Comparison of ENCODE assay signal across 9 mouse cellular contexts in genomic region chr6:31079586-31080259, GRCm38 (mm10).
DNase-seq lines count a peak whose midpoint lies in the region; ATAC-seq and TF ChIP-seq lines count a peak whose summit lies in the region.
"Had no signal": no experiment of that assay in that cellular context is flagged by ENCODE, and none has a peak within 500 bp of the region (broad histone marks: within the 10 kb centered on the region; RNA-seq: fewer than 3 reads in every experiment).

No protein-coding gene starts in this region.

- TF ChIP-seq EP300 in CH12.LX (IDR thresholded peaks at IDR 0.05; ENCODE audit: low read length), result no peak

- no peaks in the 10 kb centered on the region for H3K36me3 ChIP-seq in hindbrain, postnatal 0 days (ENCODE audit: insufficient read depth, low read length)
- no peaks in the 10 kb centered on the region for H3K36me3 ChIP-seq in hindbrain, embryonic 13.5 days
- peaks cover 66 to 96% of the 10 kb centered on the region in 2 experiments for H3K36me3 ChIP-seq in CH12.LX (replicated peaks in 1 of 2; ENCODE audit: control insufficient read depth in 1 of 2, insufficient read depth in 1 of 2, low read length in 1 of 2)
- H3K36me3 ChIP-seq: liver, embryonic 15.5 days had no signal

- peak; percentile 43 for DNase-seq in hindbrain, postnatal 0 days (ENCODE audit: low spot score)
- DNase-seq in CH12.LX (ENCODE audit: extremely low read depth), result peak; percentile 58
- DNase-seq in cerebellum, adult 9-10 months, result peak; percentile 82
- DNase-seq in lung, postnatal 36 days, result peak; percentile 87
- DNase-seq in adrenal gland, postnatal 14 days, result no peak
- no peak for DNase-seq in embryo, embryonic 11 days
- no peak for DNase-seq in gastrocnemius, postnatal 25 days

- 56% methylated on average over 14 of the region's 14 CpGs for WGBS in hindbrain, postnatal 0 days
- 82% methylated on average over 14 of the region's 14 CpGs for WGBS in hindbrain, embryonic 13.5 days

- no peak for TF ChIP-seq CTCF in hindbrain, postnatal 0 days (IDR thresholded peaks at IDR 0.05; ENCODE audit: low read depth)
- TF ChIP-seq CTCF in CH12.LX (conservative IDR thresholded peaks at IDR 0.05 in 1 of 2, IDR thresholded peaks at IDR 0.05 in 1 of 2; ENCODE audit: low read depth in 2 of 2, low read length in 2 of 2), result no peak

- no peak overlapping the region for H3K4me2 ChIP-seq in hindbrain, postnatal 0 days (ENCODE audit: low read depth, low read length)
- H3K4me2 ChIP-seq in hindbrain, embryonic 13.5 days, result no peak overlapping the region
- no peak overlapping the region for H3K4me2 ChIP-seq in CH12.LX (ENCODE audit: insufficient read depth, low read depth, poor library complexity, severe bottlenecking)
- H3K4me2 ChIP-seq: liver, embryonic 15.5 days had no signal

- no peak overlapping the region for H3K27ac ChIP-seq in hindbrain, postnatal 0 days
- H3K27ac ChIP-seq in hindbrain, embryonic 13.5 days, result no peak overlapping the region
- no peak overlapping the region for H3K27ac ChIP-seq in CH12.LX (ENCODE audit: insufficient read depth, low read depth)
- H3K27ac ChIP-seq: liver, embryonic 15.5 days had no signal

- TF ChIP-seq RAD21 in CH12.LX (IDR thresholded peaks at IDR 0.05; ENCODE audit: low read depth, low read length), result no peak

- TF ChIP-seq POLR2A in CH12.LX (IDR thresholded peaks at IDR 0.05; ENCODE audit: low read depth, low read length), result no peak

- H3K9me3 ChIP-seq in hindbrain, postnatal 0 days (ENCODE audit: low read length), result no peaks in the 10 kb centered on the region
- H3K9me3 ChIP-seq in hindbrain, embryonic 13.5 days, result no peaks in the 10 kb centered on the region
- no peaks in the 10 kb centered on the region for H3K9me3 ChIP-seq in CH12.LX (replicated peaks; ENCODE audit: low read length)
- H3K9me3 ChIP-seq: liver, embryonic 15.5 days had no signal

- no peak overlapping the region for H3K9ac ChIP-seq in hindbrain, postnatal 0 days (replicated peaks; ENCODE audit: low read length)
- no peak overlapping the region for H3K9ac ChIP-seq in hindbrain, embryonic 13.5 days
- no peak overlapping the region for H3K9ac ChIP-seq in CH12.LX (ENCODE audit: insufficient read depth, low read depth)
- H3K9ac ChIP-seq: liver, embryonic 15.5 days had no signal

- dilution Hi-C loops in CH12.LX (cut with MboI; ENCODE audit: extremely low pct_ligation_motif_present, extremely low pct_unique_long_range_greater_than_20kb, low sequenced_read_pairs), result no loop called here

- in situ Hi-C loops in CH12.LX (cut with MboI; ENCODE audit: low pct_ligation_motif_present, low pct_unique_long_range_greater_than_20kb, low sequenced_read_pairs), result no loop called here

- no peaks in the 10 kb centered on the region for H3K4me1 ChIP-seq in hindbrain, postnatal 0 days (ENCODE audit: insufficient read depth, low read length)
- peaks cover 9% of the 10 kb centered on the region for H3K4me1 ChIP-seq in hindbrain, embryonic 13.5 days (replicated peaks)
- H3K4me1 ChIP-seq in CH12.LX (ENCODE audit: control insufficient read depth in 1 of 2, insufficient read depth in 2 of 2), result peaks cover 29 to 98% of the 10 kb centered on the region in 2 experiments

- no peaks in the 10 kb centered on the region; the same call in 1 of the 2 replicates for H3K27me3 ChIP-seq in hindbrain, postnatal 0 days (ENCODE audit: insufficient read depth, low read length)
- H3K27me3 ChIP-seq in hindbrain, embryonic 13.5 days, result 0 out of 2 replicates have a peak, but pooled peaks cover 4% of the 10 kb centered on the region
- no peaks in the 10 kb centered on the region for H3K27me3 ChIP-seq in CH12.LX (replicated peaks)
- H3K27me3 ChIP-seq: liver, embryonic 15.5 days had no signal

- H3K4me3 ChIP-seq in hindbrain, postnatal 0 days (ENCODE audit: low read length), result no peak overlapping the region
- H3K4me3 ChIP-seq in hindbrain, embryonic 13.5 days, result no peak overlapping the region
- no peak overlapping the region for H3K4me3 ChIP-seq in CH12.LX (replicated peaks in 1 of 3; ENCODE audit: low read depth in 2 of 3, low read length in 2 of 3, poor library complexity in 1 of 3)
- H3K4me3 ChIP-seq: liver, embryonic 15.5 days had no signal

- ATAC-seq in hindbrain, postnatal 0 days, result no peak
- ATAC-seq in hindbrain, embryonic 13.5 days (ENCODE audit: low FRiP score), result no peak

- peaks cover 6% of the 10 kb centered on the region for H3K79me2 ChIP-seq in CH12.LX (replicated peaks; ENCODE audit: control insufficient read depth, extremely low read depth, insufficient read depth, poor library complexity, severe bottlenecking)

TF ChIP-seq in CH12.LX, 34 proteins besides CTCF, POLR2A, EP300 and RAD21:
- TF ChIP-seq CHD1 (IDR thresholded peaks at IDR 0.05; ENCODE audit: low read depth, low read length) (no peak), KAT2A (IDR thresholded peaks at IDR 0.05; ENCODE audit: insufficient replicate concordance, low read length) (no peak), ZKSCAN1 (IDR thresholded peaks at IDR 0.05; ENCODE audit: borderline replicate concordance, low read depth, low read length) (no peak), ZMIZ1 (IDR thresholded peaks at IDR 0.05; ENCODE audit: low read depth, low read length) (no peak)

Comparison
In these comparisons a context has a peak if more than half of its experiments do, and no peak if none do; other contexts are left out.
1. DNase-seq: peak in hindbrain, postnatal 0 days (single experiment), CH12.LX (single experiment), cerebellum, adult 9-10 months (single experiment) and lung, postnatal 36 days (single experiment); none in adrenal gland, postnatal 14 days (single experiment), embryo, embryonic 11 days (single experiment) and gastrocnemius, postnatal 25 days (single experiment).